Mouse (Mus musculus) retina, embryonic 14.5 days (tissue): ENCODE data around the gene Rpl24.
"Not testable (repeated sequence)": the region's sequence is repeated elsewhere in the genome, so short reads cannot be mapped to it uniquely, and the experiment has no call there.

Experiments used
- DNase-seq: peaks from one replicate; pipeline ENCODE4 v3.0.0-alpha.2; 2015; ENCODE audit warnings: low spot score

Rpl24 gene

DNA sequence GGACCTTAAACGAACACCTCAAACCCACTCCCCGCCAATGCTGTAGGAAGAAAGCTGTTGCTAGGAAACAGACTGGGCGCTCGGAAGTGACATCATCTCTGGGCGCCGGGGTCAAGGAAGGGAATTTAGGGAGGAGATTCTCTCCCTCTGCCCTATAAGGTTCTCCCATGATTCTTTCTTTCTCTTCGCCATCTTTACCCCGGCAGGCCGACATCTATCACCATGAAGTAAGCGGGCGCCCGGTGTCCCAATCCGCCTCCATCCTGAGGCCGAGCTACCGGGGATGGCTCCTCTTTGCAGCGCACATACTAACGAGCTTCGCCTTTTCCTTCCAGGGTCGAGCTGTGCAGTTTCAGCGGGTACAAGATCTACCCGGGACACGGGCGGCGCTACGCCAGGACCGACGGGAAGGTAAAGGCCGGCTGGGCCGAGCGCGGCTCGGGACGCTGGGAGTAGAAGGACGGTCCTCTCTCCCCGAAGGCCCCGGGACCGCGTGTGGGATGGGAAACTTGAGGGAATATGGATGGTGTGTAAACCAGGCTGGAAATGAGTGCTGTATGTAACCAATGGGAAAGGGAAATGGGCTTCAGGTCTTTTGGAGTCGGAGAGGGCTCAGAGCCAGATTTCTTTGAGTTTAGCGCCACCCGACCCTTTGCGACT is at the start of gene Rpl24:
Gene Rpl24 (plus strand): TSS at position 64 of the 660 bp plus-strand sequence.
- peak; percentile 95 for DNase-seq

- DNase-seq: no peak
These were observed 44.0 kb upstream of the Rpl24 start for GRCm38 (mm10) chr16:55922079-55922478.

DNA sequence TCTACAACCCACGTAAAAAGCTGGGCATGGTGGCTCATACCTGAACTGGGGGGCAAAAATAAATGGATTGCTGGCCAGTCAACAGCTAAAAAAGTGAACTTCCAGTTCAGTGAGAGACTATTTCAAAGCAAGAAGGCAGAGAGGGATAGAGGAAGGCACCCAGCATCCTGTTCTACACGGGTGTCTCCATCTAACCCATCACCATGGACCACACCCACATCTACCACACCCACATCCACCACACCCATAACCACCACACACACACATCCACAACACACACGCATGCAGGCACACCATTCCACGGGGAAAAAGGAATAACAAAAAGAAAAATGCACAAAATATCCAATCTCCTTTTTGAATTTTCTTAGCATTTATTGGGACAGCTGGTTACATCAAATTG is 42.1 kb upstream of the Rpl24 start:
- no peak for DNase-seq

GRCm38 (mm10) chr16:55933681-55934343 is 32.3 kb upstream of the Rpl24 start:
- DNase-seq: peak; percentile 59

DNA sequence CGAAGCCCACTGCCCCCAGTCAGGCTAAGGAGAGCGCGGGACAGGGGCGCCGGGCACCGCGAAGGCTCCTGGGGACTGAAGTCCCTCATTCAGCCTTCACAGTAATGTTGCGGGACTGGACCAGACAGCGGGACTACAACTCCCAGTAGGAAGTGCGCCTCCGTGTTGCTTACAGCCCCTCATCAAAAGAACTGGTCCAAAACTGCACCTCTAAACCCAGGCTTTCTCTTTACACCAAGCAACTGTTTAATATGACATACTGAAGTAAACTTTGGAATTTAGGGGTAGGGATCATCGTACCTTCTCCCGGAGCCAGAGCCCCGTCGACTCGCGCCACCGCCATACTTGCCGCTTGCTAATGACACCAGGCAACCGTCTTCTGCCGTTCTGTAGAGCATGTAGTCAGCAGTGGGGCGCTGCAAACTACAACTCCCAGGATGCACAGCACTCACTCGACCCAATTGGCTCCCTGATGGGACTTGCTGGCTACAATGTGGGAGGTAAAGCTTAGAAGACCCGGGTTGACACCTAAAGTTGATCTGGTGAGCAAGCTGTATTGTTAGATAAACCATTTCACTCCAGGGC is 31.5 kb upstream of the Rpl24 start, which contains the start of gene Cep97:
Gene Cep97 (minus strand): TSS at position 403 of the 585 bp plus-strand sequence.
- DNase-seq: peak; percentile 93

DNA sequence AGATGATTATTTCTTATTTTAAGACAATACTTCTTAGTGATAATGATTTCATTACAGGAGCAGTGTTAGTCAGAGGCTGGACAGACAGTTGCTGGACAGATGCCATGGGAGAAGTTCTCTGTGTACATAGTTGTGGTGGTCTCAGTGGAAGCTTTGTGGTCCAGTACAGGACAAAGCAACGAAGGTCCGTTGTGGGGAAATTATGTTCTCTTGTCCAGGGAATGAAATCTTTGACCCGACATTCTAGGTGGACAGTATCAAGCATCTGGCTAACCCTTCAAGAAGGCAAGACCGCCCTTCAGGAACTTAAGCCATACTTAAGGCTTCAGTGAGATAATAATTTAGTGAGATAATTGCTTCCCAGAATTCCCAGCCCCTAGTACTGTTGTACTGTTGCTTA is 27.3 kb upstream of the Rpl24 start:
- DNase-seq: no peak

GRCm38 (mm10) chr16:55939703-55940102 is 26.4 kb upstream of the Rpl24 start:
- DNase-seq: no peak

DNA sequence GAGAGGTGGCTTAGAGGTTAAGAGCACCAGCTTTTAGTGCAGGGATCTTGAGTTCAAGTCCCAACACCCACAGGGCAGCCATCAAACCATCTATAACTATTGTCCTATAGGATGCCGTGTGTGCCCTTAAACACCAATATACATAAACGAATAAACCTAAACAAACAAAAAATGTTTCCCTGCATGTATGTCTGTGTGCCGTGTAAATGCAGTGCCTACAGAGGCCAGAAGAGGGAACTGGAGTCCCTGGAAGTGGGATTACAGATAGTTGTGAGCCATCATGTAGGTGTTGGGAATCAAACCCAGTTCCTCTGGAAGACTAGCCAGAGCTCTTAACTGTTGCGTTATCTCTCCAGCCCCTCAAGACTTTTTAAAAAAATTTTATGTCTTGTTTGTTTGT is 25.3 kb upstream of the Rpl24 start:
- no peak for DNase-seq

DNA sequence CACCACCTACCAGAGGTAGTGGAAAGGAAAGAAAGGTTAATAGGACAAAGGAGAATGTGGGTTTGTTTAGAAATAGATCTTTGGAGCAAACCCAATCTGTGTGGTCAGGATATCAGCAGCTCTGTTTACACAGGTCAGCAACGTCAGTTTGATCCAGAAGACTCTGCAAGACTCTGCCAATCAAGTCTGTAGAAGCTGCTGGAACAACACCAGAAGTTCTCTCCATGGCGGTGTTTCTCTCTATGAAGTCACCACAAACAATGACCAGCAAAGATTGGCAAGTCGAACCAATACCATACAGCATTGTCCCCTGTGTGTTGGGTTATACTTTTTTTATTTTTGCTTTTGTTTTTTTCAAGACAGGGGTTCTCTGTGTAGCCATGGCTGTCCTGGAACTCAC is 18.8 kb upstream of the Rpl24 start:
- DNase-seq: no peak

GRCm38 (mm10) chr16:55947876-55948410 is 18.1 kb upstream of the Rpl24 start:
- DNase-seq: not testable (repeated sequence)

DNA sequence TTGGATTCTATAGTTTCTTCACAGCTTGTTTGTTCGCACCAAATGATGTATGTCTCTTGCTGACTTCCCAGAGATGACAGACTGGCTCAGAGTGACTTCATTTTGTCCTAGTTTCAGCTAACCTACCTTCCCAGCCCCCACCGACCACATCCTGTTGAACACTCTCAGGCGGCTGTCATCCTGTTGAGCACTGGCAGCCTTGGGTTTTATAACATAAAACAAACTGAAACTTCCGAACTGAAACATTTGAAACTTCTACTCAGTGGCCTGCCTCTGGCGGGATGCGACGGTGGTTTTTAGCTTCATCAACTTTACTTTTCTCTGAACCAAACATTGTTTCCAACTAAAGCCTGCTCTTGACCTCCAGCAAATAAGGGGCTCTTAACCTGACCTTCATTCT is 17.1 kb upstream of the Rpl24 start:
- no peak for DNase-seq

DNA sequence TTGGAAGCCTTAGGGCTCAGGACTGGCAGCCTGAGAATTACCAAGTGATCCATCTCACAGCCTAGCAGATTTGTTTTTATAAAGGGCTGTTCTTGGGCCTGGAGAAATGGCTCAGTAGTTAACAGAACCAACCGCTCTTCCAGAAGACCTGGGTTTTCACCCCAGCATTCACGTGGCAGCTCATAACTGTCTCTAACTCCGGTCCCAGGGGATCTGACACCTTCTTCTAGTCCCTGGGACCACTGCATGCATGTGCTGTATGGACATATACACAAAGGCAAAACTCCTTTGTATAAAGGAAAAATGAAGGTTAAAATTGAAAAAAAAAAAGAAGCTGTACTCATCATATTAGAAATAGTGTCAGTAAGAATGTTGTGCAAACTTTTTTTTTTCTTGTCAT is 15.6 kb upstream of the Rpl24 start:
- peak; percentile 20 for DNase-seq

DNA sequence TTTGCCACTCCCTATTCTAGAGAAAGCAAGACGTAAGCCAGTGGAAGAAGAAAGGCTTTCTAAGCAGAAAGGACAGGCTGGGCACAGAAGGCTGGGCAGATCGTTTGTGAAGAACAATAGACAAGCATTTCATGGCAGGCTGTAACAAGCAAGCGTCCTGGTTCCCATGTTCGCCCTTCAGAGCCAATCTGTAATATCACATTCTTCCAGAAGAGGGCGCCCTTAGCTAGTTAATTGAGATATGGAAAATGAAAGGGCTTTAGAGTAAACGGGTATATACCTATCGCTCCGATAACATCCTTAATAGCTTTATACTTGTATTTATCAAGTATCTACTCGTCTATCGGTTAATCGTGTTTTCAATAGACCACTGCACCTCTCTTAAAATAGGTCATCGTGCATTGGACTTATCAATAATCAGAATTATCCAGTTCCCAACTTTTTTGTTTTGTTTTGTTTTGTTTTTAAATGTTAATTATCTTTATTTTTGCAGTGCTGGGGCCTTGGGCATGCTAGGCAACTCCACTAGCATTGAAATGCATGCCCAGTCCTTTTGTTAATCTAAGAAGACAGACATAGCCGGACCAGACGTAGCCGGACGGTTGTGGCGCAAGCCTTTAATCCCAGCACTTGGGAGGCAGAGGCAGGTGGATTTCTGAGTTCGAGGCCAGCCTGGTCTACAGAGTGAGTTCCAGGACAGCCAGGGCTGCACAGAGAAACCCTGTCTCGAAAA is 15.0 kb upstream of the Rpl24 start:
- DNase-seq: peak; percentile 92

- no peak for DNase-seq
These were observed 14.3 kb upstream of the Rpl24 start for GRCm38 (mm10) chr16:55951679-55952327.

GRCm38 (mm10) chr16:55952771-55953170 is 13.3 kb upstream of the Rpl24 start:
- no peak for DNase-seq

- not testable (repeated sequence) for DNase-seq
These were observed 11.9 kb upstream of the Rpl24 start for GRCm38 (mm10) chr16:55954196-55954595.

GRCm38 (mm10) chr16:55963068-55963467 is 3.0 kb upstream of the Rpl24 start:
- DNase-seq: not testable (repeated sequence)

GRCm38 (mm10) chr16:55964126-55964949 is 1.7 kb upstream of the Rpl24 start:
- DNase-seq: peak; percentile 59

DNA sequence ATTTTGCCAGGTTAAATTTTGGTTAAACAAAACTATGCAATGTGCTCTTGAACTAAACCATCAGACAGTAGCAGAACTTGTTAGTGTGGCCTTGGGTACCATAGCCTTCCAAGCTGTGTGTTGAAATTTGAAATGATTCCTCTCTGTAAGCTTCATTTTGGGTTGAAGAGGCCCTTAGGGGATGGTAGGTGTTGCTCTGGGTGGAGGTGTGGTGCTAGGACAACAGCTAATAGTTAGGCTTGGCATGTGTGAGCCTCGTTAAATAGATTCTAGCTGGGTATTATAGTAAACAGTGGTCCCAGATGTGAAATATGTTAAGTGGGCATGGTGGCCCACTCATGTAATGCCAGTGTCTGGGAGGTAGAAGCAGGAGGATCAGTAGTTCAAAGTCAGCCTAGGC is 1.1 kb downstream of the Rpl24 start:
- DNase-seq: no peak

- peak; percentile 70 for DNase-seq
These were observed 3.1 kb downstream of the Rpl24 start for GRCm38 (mm10) chr16:55969147-55969546.

- no peak for DNase-seq
These were observed 4.3 kb downstream of the Rpl24 start for GRCm38 (mm10) chr16:55970416-55970815.
